22 mouse cellular contexts compared by ENCODE assay signal in the genomic region with DNA sequence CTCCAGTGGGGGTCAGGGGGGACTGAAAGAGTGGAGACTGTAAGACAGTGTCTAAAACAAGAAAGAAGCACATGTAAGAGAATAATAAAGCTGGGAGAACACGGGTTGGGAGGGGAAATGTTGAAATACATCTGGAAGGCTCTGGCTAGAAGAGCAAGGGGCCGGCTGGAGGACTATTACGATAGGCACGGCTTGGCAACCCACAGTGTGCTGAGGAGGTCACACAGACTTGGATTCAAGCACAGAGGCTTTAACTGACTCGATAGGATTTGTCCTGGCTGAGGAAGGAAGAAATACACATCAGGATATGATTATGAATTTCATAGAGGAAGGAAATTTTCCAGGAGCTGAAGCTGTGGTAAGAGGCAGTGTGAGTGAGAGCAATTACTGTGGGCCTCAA.
DNase-seq lines count a peak whose midpoint lies in the region; ATAC-seq and TF ChIP-seq lines count a peak whose summit lies in the region.
"Had no signal": no experiment of that assay in that cellular context is flagged by ENCODE, and none has a peak within 500 bp of the region (broad histone marks: within the 10 kb centered on the region; RNA-seq: fewer than 3 reads in every experiment).

No protein-coding gene starts in this region.

- H3K27me3 ChIP-seq in embryonic facial prominence, embryonic 13.5 days, result no peaks in the 10 kb centered on the region
- H3K27me3 ChIP-seq in embryonic facial prominence, embryonic 10.5 days (replicated peaks; ENCODE audit: low read depth, poor library complexity, severe bottlenecking), result no peaks in the 10 kb centered on the region
- no peaks in the 10 kb centered on the region for H3K27me3 ChIP-seq in lung, postnatal 0 days (replicated peaks; ENCODE audit: insufficient read depth, low read length)
- no peaks in the 10 kb centered on the region for H3K27me3 ChIP-seq in midbrain, embryonic 14.5 days (ENCODE audit: control insufficient read depth, insufficient read depth, low read length)
- H3K27me3 ChIP-seq: forebrain, embryonic 13.5 days; hindbrain, embryonic 15.5 days had no signal

- no peak overlapping the region for H3K4me2 ChIP-seq in embryonic facial prominence, embryonic 13.5 days
- H3K4me2 ChIP-seq in lung, postnatal 0 days (replicated peaks; ENCODE audit: low read depth, low read length), result no peak overlapping the region
- no peak overlapping the region for H3K4me2 ChIP-seq in midbrain, embryonic 14.5 days (ENCODE audit: low read length)
- H3K4me2 ChIP-seq: forebrain, embryonic 13.5 days; heart, embryonic 11.5 days; hindbrain, embryonic 15.5 days had no signal

- WGBS in embryonic facial prominence, embryonic 13.5 days, result 62% methylated on average over 5 of the region's 5 CpGs
- 91% methylated on average over 5 of the region's 5 CpGs for WGBS in embryonic facial prominence, embryonic 10.5 days
- WGBS in lung, postnatal 0 days, result 55% methylated on average over 5 of the region's 5 CpGs
- 87% methylated on average over 5 of the region's 5 CpGs for WGBS in midbrain, embryonic 14.5 days

- H3K36me3 ChIP-seq in embryonic facial prominence, embryonic 13.5 days, result no peaks in the 10 kb centered on the region
- no peaks in the 10 kb centered on the region for H3K36me3 ChIP-seq in embryonic facial prominence, embryonic 10.5 days (replicated peaks)
- H3K36me3 ChIP-seq in lung, postnatal 0 days (ENCODE audit: insufficient read depth, low read length), result no peaks in the 10 kb centered on the region
- no peaks in the 10 kb centered on the region for H3K36me3 ChIP-seq in midbrain, embryonic 14.5 days (ENCODE audit: control insufficient read depth, insufficient read depth, low read length)
- H3K36me3 ChIP-seq: G1E; hindbrain, embryonic 15.5 days had no signal

- H3K9me3 ChIP-seq in embryonic facial prominence, embryonic 13.5 days, result no peaks in the 10 kb centered on the region
- H3K9me3 ChIP-seq in embryonic facial prominence, embryonic 10.5 days, result no peaks in the 10 kb centered on the region
- H3K9me3 ChIP-seq in lung, postnatal 0 days (ENCODE audit: low read length), result no peaks in the 10 kb centered on the region
- H3K9me3 ChIP-seq in midbrain, embryonic 14.5 days (ENCODE audit: control insufficient read depth, low read length), result 0 out of 2 replicates have a peak, but pooled peaks cover 3% of the 10 kb centered on the region
- H3K9me3 ChIP-seq: forebrain, embryonic 13.5 days; G1E; hindbrain, embryonic 15.5 days had no signal

- H3K27ac ChIP-seq in embryonic facial prominence, embryonic 13.5 days, result peak overlapping the region; percentile 28; the same call in 1 of the 2 replicates
- H3K27ac ChIP-seq in embryonic facial prominence, embryonic 10.5 days (replicated peaks), result no peak overlapping the region
- H3K27ac ChIP-seq in lung, postnatal 0 days (ENCODE audit: low read length), result no peak overlapping the region
- no peak overlapping the region for H3K27ac ChIP-seq in midbrain, embryonic 14.5 days (replicated peaks; ENCODE audit: low read depth, low read length)
- H3K27ac ChIP-seq: forebrain, embryonic 13.5 days; hindbrain, embryonic 15.5 days had no signal

- no peak for TF ChIP-seq EP300 in lung, postnatal 0 days (IDR thresholded peaks at IDR 0.05)

- TF ChIP-seq CTCF in lung, postnatal 0 days (IDR thresholded peaks at IDR 0.05), result no peak

- no peak overlapping the region for H3K9ac ChIP-seq in embryonic facial prominence, embryonic 13.5 days
- no peak overlapping the region for H3K9ac ChIP-seq in lung, postnatal 0 days (replicated peaks; ENCODE audit: low read depth)
- H3K9ac ChIP-seq in midbrain, embryonic 14.5 days (replicated peaks; ENCODE audit: low read length), result no peak overlapping the region
- H3K9ac ChIP-seq: forebrain, embryonic 13.5 days; forebrain, postnatal 0 days; hindbrain, embryonic 15.5 days had no signal

- H3K4me3 ChIP-seq in embryonic facial prominence, embryonic 13.5 days, result no peak overlapping the region
- no peak overlapping the region for H3K4me3 ChIP-seq in embryonic facial prominence, embryonic 10.5 days
- no peak overlapping the region for H3K4me3 ChIP-seq in lung, postnatal 0 days (ENCODE audit: low read depth, low read length)
- no peak overlapping the region for H3K4me3 ChIP-seq in midbrain, embryonic 14.5 days (replicated peaks; ENCODE audit: low read depth, low read length)
- H3K4me3 ChIP-seq: forebrain, embryonic 13.5 days; hindbrain, embryonic 15.5 days had no signal

- no peak for DNase-seq in embryonic facial prominence, embryonic 10.5 days (ENCODE audit: low spot score)
- peak; percentile 13 to 16 for DNase-seq in heart, postnatal 14 days
- no peak for DNase-seq in heart, adult 8-10 months (ENCODE audit: low spot score)
- peak; percentile 55 for DNase-seq in lung, postnatal 0 days (ENCODE audit: low spot score)
- DNase-seq in lung, postnatal 4 days, result no peak
- peak; percentile 5 for DNase-seq in fibroblast of lung, adult 2 months (ENCODE audit: low read depth)
- no peak for DNase-seq in midbrain, embryonic 14.5 days
- DNase-seq: adrenal gland, postnatal 10 days; B cell, adult 2 months; cerebellum, adult 11 months; cerebellum, adult 9-10 months; cerebellum, postnatal 25 days; forebrain, postnatal 0 days; gastrocnemius, postnatal 36 days; heart, adult 11 months had no signal

- peaks cover 9% of the 10 kb centered on the region; the same call in 1 of the 2 replicates for H3K4me1 ChIP-seq in embryonic facial prominence, embryonic 13.5 days
- no peaks in the 10 kb centered on the region for H3K4me1 ChIP-seq in embryonic facial prominence, embryonic 10.5 days
- H3K4me1 ChIP-seq in lung, postnatal 0 days (ENCODE audit: insufficient read depth, low read depth, low read length), result no peaks in the 10 kb centered on the region
- no peaks in the 10 kb centered on the region for H3K4me1 ChIP-seq in midbrain, embryonic 14.5 days (ENCODE audit: control insufficient read depth, insufficient read depth, low read length)
- H3K4me1 ChIP-seq: forebrain, embryonic 13.5 days had no signal

- intact Hi-C loops in heart, postnatal 14 days (cut with DNase I), result no loop called here

- ATAC-seq in embryonic facial prominence, embryonic 13.5 days (ENCODE audit: insufficient number of reproducible peaks, insufficient read depth, low FRiP score, low TSS enrichment, low read depth), result no peak
- ATAC-seq in lung, postnatal 0 days, result no peak
- no peak for ATAC-seq in midbrain, embryonic 14.5 days (ENCODE audit: low FRiP score, low TSS enrichment)
- ATAC-seq: CD4-positive, CD25-positive, alpha-beta regulatory T cell, adult 4 months; forebrain, embryonic 13.5 days; forebrain, postnatal 0 days; intestine, embryonic 16.5 days had no signal

Comparison
In these comparisons a context has a peak if more than half of its experiments do, and no peak if none do; other contexts are left out.
1. DNase-seq: peak in heart, postnatal 14 days (2 of 2), lung, postnatal 0 days (single experiment) and fibroblast of lung, adult 2 months (single experiment); none in embryonic facial prominence, embryonic 10.5 days (single experiment), heart, adult 8-10 months (single experiment), lung, postnatal 4 days (0 of 2) and midbrain, embryonic 14.5 days (single experiment).